Mouse (Mus musculus): ENCODE results near the gene Mxra8.

DNA sequence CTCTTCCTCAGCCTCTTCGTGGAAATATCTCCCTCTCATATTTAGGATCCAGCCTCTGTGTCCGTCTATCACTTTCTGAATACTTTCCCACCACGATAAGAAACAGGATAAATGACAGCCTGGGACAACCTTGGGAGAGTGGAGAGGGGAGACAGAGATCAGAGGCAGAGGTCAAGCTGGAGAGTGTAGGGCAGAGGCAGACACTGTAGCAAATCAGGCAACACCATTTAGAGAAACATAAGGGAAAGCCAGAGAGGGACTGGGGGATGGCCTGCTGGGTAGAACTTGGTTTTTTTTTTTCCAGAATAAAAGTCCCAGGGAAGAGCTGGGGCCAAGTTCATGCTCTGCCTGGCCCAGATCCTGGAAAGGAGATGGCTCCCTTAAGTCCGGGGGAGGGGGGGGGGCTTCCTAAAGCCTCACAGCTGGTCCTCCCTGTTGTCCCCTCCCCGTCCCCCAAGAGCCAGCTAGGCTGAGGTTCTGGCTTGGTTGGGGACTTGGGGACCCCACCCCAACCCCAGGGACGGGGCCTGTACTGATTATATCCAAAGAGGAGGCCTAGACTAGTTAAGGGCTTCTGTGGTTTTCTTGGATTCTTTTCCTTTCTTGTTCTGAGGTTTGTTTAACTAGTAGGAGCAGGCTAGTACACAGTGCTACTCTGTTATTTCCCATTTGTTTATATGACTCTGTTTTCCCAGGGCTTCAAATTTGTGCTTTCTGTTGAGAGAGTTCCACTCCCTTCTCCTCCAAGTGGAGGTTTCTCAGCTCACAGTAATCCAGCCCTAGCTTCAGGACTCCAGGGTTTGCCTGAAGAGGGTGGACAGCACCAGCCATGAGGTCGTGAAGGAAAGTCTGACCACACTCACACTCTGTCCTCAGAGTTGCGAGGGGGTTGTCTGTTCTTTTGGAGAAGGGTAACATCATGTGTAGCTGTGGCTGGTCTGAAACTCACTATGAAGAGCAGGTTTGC is 1.0 kb upstream of the Mxra8 start:
- TF ChIP-seq CTCF (conservative IDR thresholded peaks at IDR 0.05; ENCODE audit: low read length) (no peak), NANOG (IDR thresholded peaks at IDR 0.05; ENCODE audit: borderline replicate concordance, low read length) (no peak), POU5F1 (IDR thresholded peaks at IDR 0.05; ENCODE audit: borderline replicate concordance, low read length) (no peak)
